Mouse (Mus musculus) hindlimb bud, embryonic 11.5 days (tissue): ENCODE measurements around the gene Ccn2.

Experiments
- DNase-seq: peaks from one replicate; pipeline ENCODE4 v3.0.0-alpha.2; 2012; ENCODE audit warnings: low read depth, low spot score; ENCODE audit errors: extremely low spot score

The Ccn2 gene

DNA sequence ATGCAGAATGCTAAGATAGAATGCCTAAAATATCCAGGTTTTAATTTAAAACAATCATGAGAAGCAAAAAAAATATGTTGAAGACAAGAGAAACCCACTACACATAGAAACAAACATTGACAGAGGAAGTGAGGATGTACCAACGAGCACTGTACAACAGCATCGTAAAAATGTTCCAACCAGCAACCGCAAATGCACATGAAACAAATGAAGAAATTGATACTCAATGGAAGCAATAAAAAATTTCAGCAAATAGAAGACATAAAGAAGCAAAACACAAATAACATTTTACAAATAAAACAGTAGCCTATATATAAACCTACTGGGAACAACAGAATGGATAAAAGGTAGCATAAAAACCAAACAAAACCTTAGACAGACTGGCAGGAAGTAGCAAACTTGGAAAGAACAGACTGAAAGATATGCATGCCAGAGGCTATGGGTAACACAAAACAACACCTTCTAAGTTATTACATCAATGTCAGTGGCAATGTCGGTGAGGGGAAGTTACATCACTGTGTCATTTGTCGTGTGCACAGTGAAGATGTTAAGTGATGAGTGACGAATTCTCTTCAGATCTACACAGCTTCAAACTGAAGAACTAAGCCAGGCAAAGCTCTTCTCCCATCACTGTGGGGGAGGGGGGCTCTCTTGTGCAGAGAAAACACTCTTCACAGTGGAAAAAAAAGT, 45.1 kb downstream of the Ccn2 start:
- DNase-seq: no peak

DNA sequence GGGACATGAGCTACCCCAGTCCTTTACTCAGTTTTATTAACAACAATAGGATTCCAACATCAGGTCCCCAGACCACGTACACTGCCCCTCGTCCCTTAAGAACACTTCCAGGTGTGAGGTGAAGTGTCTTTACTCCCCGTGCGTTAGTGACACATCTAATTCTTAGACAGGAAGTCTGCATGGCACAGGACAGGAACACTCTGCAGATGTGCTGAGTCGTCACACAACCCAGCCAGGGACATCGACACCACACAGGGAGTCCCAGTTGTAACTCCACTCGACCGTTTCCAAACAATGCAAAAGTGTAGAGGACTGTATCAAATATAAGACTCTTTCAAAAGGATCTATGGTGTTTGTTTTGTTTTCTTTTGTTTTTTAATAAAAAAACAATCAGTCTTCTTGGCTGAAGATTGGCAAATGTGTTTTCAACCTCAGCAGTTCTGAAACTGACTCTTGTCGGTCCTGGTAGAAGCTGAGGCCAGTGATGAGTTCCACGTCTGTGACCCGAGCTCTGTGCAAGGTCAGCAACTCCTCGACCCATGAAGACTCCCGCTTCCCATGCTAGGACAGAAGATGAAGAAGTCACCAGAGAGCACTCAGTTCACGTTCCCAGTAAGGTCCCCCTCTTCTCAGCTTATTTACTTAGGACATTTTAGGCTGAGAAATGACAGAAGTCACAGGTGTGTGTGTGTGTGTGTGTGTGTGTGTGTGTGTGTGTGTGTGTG, 46.3 kb downstream of the Ccn2 start:
- DNase-seq: no peak

DNA sequence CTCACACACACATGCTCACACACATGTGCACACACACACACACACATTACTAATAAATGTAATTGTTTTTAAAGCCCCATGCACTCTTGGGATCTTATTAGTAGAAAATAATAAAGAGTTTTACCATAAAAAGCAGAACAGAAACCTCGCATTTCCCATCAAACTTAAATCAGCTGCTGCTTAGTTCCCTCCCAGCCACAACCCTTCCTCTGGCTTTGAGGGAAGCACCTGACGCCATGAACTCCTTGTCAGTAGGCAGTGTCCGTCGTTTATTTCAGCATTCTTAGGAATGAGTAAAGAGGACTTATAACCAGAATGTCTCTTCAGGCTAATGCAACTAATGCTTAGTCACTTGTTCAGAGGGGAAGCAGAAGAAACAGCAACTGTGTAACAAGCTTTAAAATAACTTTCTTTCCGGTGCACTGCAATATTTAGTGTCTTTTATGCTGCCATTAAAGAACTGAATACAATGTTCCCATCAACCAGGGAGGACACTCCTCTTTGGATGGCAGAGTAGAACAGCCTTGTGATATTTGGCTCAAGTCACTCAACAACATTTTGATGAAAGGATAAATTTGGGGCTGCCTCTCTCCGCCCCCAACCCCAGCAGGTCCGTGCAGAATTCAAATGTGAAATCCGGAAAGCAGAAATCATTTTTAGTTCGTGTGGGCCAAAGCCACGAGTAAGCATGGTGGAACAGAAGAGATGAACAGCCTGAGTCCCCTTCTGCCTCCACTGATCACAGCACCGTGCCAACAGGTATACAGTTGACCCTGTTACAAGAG, 47.7 kb downstream of the Ccn2 start:
- DNase-seq: no peak

DNA sequence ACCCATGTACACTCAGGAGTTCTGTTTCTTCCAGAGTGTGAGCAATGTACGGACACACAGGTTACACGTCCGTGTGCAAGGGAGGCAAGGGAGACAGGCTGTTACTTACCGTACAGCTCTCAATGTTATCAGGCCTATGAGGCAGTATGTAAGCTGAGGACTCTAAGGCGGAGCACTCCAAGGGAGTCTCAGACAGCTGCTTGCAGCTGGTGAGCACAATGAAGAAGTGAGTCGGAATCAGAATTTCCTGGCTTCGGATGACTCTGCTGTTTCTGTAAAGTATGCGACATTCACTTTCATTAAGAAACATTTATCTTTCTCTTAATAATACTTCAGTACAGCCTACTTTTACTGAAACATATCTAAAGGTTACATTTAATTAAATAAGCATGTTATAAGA, 49.9 kb downstream of the Ccn2 start:
- no peak for DNase-seq
